Mouse (Mus musculus) spleen, adult 2 months (tissue): ENCODE data around the gene Klhdc4. TPM values are rescaled to one million over a fixed set of nuclear protein-coding genes. Genes with fewer than 3 reads are reported as not detected.

Source experiments
- DNase-seq, 2 experiments: peaks; one replicate each; pipeline versions ENCODE4 v3.0.0 to v3.0.0-alpha.2; 2012 to 2021; ENCODE audit warnings: low spot score in 2 of 2, low read depth in 1 of 2
- H3K27ac ChIP-seq: fragments of 200-500 bp; 2 replicates; pipeline ENCODE4 v1.5.1; 2012; ENCODE audit warnings: low read length, inconsistent platforms; ENCODE audit not compliant: insufficient read depth
- H3K27me3 ChIP-seq: fragments of 200-500 bp; 2 replicates; pipeline ENCODE4 v1.6.1; 2012; ENCODE audit warnings: mild to moderate bottlenecking, moderate library complexity, low read length, inconsistent platforms; ENCODE audit not compliant: control insufficient read depth, insufficient read depth
- H3K36me3 ChIP-seq: fragments of 200-500 bp; 2 replicates; pipeline ENCODE4 v1.6.1; 2012; ENCODE audit warnings: mild to moderate bottlenecking, low read length, inconsistent platforms; ENCODE audit not compliant: control insufficient read depth, insufficient read depth
- H3K4me1 ChIP-seq: fragments of 200-500 bp; 2 replicates; pipeline ENCODE4 v1.6.1; 2011; ENCODE audit warnings: inconsistent platforms; ENCODE audit not compliant: control insufficient read depth, insufficient read depth, insufficient read length
- H3K4me3 ChIP-seq: fragments of 200-500 bp; 2 replicates; pipeline ENCODE4 v1.5.1; 2011; ENCODE audit warnings: mild to moderate bottlenecking, inconsistent platforms; ENCODE audit not compliant: insufficient read depth, insufficient read length; ENCODE audit errors: extremely low read depth
- CTCF ChIP-seq: fragments of 200-500 bp; IDR thresholded peaks from 2 replicates; pipeline ENCODE4 v1.5.1; 2011; ENCODE audit warnings: mild to moderate bottlenecking, inconsistent platforms; ENCODE audit not compliant: insufficient read depth, insufficient read length, insufficient replicate concordance; ENCODE audit errors: extremely low read depth
- POLR2A ChIP-seq: fragments of 200-500 bp; IDR thresholded peaks from 2 replicates; pipeline ENCODE4 v1.6.1; 2011; ENCODE audit warnings: low read depth, low read length, inconsistent platforms
- WGBS: fragments of 180-500 bp; shearing (Covaris S2); methylation state at CpG from one replicate; pipeline ENCODE4 v1.1.7; 2018; 5-methylcytosine and 5-hydroxymethylcytosine counted together
- polyA plus RNA-seq: library from polyadenylated mRNA; depleted of rRNA; stranded (reverse); fragments of >200 nt; gene quantifications from 2 replicates; pipeline ENCODE4 v1.2.3, GENCODE M21; 2012

Klhdc4 gene
- polyA plus RNA-seq, 1 experiment = 15.8 TPM

- TF ChIP-seq POLR2A (no peak), CTCF (no peak)
- no peaks in the 10 kb centered on the region for H3K4me1 ChIP-seq
These were observed 42.6 kb upstream of the Klhdc4 start for GRCm38 (mm10) chr8:121871833-121872440.

DNA sequence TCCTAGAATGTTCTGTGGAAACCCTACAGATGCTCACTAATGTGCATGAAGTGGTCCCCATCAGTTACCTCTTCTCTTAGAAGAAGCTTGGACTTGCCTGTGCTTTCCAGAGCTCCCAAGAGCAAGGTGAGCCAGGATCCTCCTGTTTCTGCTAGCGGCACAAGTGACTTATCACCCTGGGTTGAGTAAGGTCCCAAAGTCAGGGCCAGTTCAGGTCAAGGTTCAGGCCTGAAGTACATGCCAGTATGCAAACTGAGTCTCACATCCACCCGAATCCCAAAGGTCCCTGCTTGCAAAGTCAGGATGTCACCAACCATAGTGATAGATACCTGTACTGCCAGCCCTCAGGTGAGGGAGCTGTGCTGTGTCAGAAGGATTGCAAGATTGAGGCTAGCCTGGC, 40.8 kb upstream of the Klhdc4 start:
- Histone ChIP-seq H3K27me3 (no peaks in the 10 kb centered on the region), H3K36me3 (no peaks in the 10 kb centered on the region), H3K4me1 (no peaks in the 10 kb centered on the region), H3K27ac (no peak overlapping the region), H3K4me3 (no peak overlapping the region)
- 94% methylated on average over 2 of the region's 2 CpGs for WGBS
- no peak for TF ChIP-seq CTCF
- TF ChIP-seq POLR2A = no peak
- DNase-seq = no peak

More at GRCm38 (mm10) chr8:121871833-121872440, 42.6 kb upstream of the Klhdc4 start:
- WGBS = 15% methylated on average over 10 of the region's 10 CpGs
- Histone ChIP-seq H3K27ac (no peak overlapping the region), H3K36me3 (no peaks in the 10 kb centered on the region), H3K4me3 (no peak overlapping the region), H3K27me3 (no peaks in the 10 kb centered on the region)
- no peak for DNase-seq

DNA sequence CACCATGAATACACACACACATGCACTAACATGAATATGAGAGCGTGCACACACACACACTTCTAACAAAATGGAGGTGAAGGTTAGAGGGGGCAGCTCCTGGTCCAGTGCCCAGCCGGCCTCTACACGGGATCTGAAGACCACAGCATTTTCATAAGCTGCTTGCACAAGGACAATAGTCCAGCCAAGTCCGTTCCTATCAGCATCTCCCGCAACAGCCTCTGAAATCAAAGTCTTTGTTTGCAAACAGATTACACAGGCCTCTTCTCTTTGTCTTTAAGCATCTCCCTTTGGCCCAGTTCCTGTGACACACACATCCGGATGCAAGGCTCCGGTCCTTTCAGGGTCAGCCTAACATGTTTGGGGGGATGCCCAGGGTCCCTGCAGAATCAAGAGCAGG, 39.5 kb upstream of the Klhdc4 start:
- TF ChIP-seq POLR2A (no peak), CTCF (no peak)
- WGBS = 91% methylated on average over 7 of the region's 7 CpGs
- H3K36me3 ChIP-seq = no peaks in the 10 kb centered on the region

GRCm38 (mm10) chr8:121868196-121868595, 38.8 kb upstream of the Klhdc4 start:
- no peak for DNase-seq
- Histone ChIP-seq H3K4me3 (no peak overlapping the region), H3K27ac (no peak overlapping the region), H3K36me3 (no peaks in the 10 kb centered on the region), H3K4me1 (no peaks in the 10 kb centered on the region), H3K27me3 (no peaks in the 10 kb centered on the region)
- no peak for TF ChIP-seq POLR2A
- TF ChIP-seq CTCF = no peak
- WGBS = 90% methylated on average over 5 of the region's 5 CpGs

More for the DNA sequence above, 39.5 kb upstream of the Klhdc4 start:
- no peaks in the 10 kb centered on the region for H3K4me1 ChIP-seq
- DNase-seq = no peak
- no peak overlapping the region for H3K27ac ChIP-seq
- H3K27me3 ChIP-seq = no peaks in the 10 kb centered on the region
- no peak overlapping the region for H3K4me3 ChIP-seq

DNA sequence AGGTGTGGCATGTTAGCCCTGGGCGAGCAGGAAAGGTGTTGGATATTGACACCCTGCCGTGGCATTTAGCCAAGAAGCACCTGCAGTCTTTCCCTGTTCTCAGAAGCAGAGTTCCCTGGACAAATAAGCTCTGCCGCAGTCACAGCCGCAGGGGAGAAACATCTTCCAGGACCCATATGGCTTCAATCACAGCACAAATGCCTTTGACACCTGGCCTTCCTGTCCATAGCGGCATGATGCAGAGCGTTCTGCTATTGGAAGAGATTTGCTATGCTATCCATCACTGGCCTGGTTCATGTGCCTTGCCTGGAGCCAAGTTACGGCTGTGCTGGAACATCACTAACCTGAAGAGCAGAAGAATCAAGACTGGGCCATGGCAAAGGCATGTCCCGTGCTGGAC, 36.0 kb upstream of the Klhdc4 start:
- DNase-seq = no peak
- no peak overlapping the region for H3K27ac ChIP-seq
- H3K27me3 ChIP-seq = no peaks in the 10 kb centered on the region
- H3K4me3 ChIP-seq = no peak overlapping the region
- no peaks in the 10 kb centered on the region for H3K4me1 ChIP-seq
- TF ChIP-seq POLR2A (no peak), CTCF (no peak)
- no peaks in the 10 kb centered on the region for H3K36me3 ChIP-seq
- WGBS = 94% methylated on average over 8 of the region's 8 CpGs

DNA sequence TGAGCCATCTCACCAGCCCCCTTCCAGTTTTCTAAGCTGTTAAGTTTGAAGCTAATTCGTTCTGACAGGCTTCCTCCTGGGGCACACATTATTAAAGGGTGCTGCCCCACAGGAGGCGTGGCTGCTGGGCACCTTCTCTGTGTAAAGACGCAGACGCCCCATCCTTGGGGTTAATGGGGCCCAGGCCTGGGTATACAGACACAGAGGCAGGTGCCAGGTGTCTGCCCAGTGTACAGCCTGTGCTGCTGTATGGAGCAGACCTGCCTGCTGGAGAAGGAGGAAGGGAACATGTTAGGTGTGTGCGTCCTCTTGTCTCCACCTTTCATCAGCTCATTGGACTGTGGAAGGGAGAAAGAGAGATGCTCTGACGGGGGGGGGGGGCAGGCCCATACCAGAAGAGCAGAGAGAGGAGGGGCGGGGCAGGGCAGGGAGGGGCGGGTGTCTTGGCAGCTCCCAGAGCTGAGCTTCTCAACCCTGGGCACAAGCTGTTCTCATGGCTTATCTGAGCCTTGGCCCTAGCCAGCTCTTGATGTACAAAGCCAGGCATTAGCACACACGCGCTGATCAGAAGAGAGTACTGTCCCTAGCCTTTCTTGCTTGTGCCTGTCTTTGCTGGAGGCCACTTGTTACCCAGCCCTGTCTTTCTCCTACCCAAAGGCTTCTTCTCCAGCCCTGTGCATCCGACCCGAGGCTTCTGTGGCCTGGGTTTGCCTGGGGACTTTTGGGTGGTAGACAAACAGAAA, 32.6 kb upstream of the Klhdc4 start:
- Histone ChIP-seq H3K4me1 (no peaks in the 10 kb centered on the region), H3K4me3 (no peak overlapping the region), H3K36me3 (no peaks in the 10 kb centered on the region), H3K27me3 (no peaks in the 10 kb centered on the region), H3K27ac (no peak overlapping the region)
- no peak for DNase-seq
- 66% methylated on average over 12 of the region's 12 CpGs for WGBS
- TF ChIP-seq POLR2A = no peak

DNA sequence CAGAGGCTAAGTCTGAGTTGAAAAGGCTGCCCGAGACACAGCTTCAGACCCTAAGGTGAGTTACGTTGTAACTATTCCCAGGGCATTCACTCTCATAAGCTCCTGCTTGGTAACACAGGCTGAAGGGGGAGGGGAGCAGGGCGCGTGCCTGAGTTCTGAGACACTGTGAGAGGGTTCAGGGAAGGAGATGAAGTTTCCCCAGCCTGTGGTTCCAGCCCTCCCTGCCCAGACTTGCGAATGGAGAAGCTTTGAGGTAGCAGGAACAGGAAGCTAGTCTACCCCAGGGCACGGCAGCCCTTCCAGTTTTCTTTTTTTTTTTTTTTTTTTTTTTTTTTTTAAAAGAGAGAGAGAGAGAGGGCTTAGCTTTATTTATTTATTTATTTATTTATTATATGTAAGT, 31.9 kb upstream of the Klhdc4 start:
- DNase-seq = no peak
- no peak for TF ChIP-seq CTCF
- TF ChIP-seq POLR2A = no peak
- 24% methylated on average over 6 of the region's 6 CpGs for WGBS

More for the DNA sequence above, 31.9 kb upstream of the Klhdc4 start:
- H3K4me3 ChIP-seq = no peak overlapping the region
- no peaks in the 10 kb centered on the region for H3K27me3 ChIP-seq
- H3K27ac ChIP-seq = no peak overlapping the region
- no peaks in the 10 kb centered on the region for H3K4me1 ChIP-seq
- no peaks in the 10 kb centered on the region for H3K36me3 ChIP-seq
